Mouse (Mus musculus) CH12.LX (cell line): Measurements from ENCODE around the gene Fbxl17.

Experiments
- EP300 ChIP-seq: IDR thresholded peaks from 2 replicates; pipeline ENCODE4 v1.6.1; 2011; ENCODE audit warnings: low read length, improper control_type of control experiment
- MAFK ChIP-seq: IDR thresholded peaks from 2 replicates; pipeline ENCODE4 v1.6.1; 2011; ENCODE audit warnings: low read length, improper control_type of control experiment; ENCODE audit not compliant: insufficient replicate concordance

DNA sequence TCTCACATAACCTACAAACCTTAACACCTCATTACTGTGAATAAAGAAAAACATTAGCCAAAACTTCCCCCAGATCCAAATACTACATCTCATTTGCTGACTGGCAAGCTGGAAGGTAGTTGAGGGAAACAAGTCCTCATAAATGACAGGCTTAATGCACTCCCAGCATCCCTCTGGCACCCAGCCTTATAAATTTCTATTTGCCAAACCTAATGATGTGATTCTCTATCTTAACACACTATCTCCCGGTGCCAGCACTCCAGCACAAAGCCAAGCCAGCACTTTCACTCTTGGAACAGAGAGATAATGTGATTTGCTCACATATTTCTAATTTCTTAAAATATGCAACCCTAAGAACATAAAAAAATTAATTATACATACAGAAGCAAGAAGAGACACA, 34.6 kb downstream of the Fbxl17 start:
- TF ChIP-seq MAFK (no peak), EP300 (no peak)
